Mouse (Mus musculus) midbrain, embryonic 13.5 days (tissue): Measurements from ENCODE around the gene Tmem199. TPM values are rescaled to one million over a fixed set of nuclear protein-coding genes. Genes with fewer than 3 reads are reported as not detected.
"Not testable (repeated sequence)": the region's sequence is repeated elsewhere in the genome, so short reads cannot be mapped to it uniquely, and the experiment has no call there.

Experiments
- ATAC-seq: fragments of 200-750 bp; cut with Nextera tagmentation; 2 replicates; pipeline ENCODE4 v1.8.0; 2017; ENCODE audit warnings: mild to moderate bottlenecking, moderate TSS enrichment, moderate library complexity
- H3K27ac ChIP-seq: fragments of 300-500 bp; sonication (generic); 2 replicates; pipeline ENCODE4 v1.5.1; 2015; ENCODE audit warnings: inconsistent platforms, mild to moderate bottlenecking, moderate library complexity
- H3K27me3 ChIP-seq: fragments of 300-500 bp; sonication (generic); 2 replicates; pipeline ENCODE4 v1.6.1; 2015; ENCODE audit warnings: mild to moderate bottlenecking, inconsistent platforms
- H3K36me3 ChIP-seq: fragments of 300-500 bp; sonication (generic); 2 replicates; pipeline ENCODE4 v1.6.1; 2015; ENCODE audit warnings: mild to moderate bottlenecking, inconsistent platforms
- H3K4me1 ChIP-seq: fragments of 300-500 bp; sonication (generic); replicated peaks from 2 replicates; pipeline ENCODE4 v1.6.1; 2015; ENCODE audit warnings: inconsistent platforms
- H3K4me2 ChIP-seq: fragments of 300-500 bp; sonication (generic); replicated peaks from 2 replicates; pipeline ENCODE4 v1.6.1; 2015; ENCODE audit warnings: moderate library complexity, mild to moderate bottlenecking, inconsistent platforms
- H3K4me3 ChIP-seq: fragments of 300-500 bp; sonication (generic); replicated peaks from 2 replicates; pipeline ENCODE4 v1.5.1; 2015; ENCODE audit warnings: mild to moderate bottlenecking, inconsistent platforms
- H3K9ac ChIP-seq: fragments of 300-500 bp; sonication (generic); replicated peaks from 2 replicates; pipeline ENCODE4 v1.6.1; 2015; ENCODE audit warnings: mild to moderate bottlenecking, inconsistent platforms
- H3K9me3 ChIP-seq: fragments of 300-500 bp; sonication (generic); 2 replicates; pipeline ENCODE4 v1.6.1; 2016; ENCODE audit warnings: mild to moderate bottlenecking, inconsistent platforms
- WGBS: fragments of 180-500 bp; shearing (Covaris S2); methylation state at CpG from one replicate; pipeline ENCODE4 v1.1.7; 2015; 5-methylcytosine and 5-hydroxymethylcytosine counted together
- polyA plus RNA-seq: library from polyadenylated mRNA; unstranded; fragments of >200 nt; fragmentation: Nextera tagmentation; extraction: Ambion mirVana; gene quantifications from 2 replicates; pipeline ENCODE4 v1.2.1, GENCODE M21; 2015

The Tmem199 gene
- polyA plus RNA-seq, 1 experiment from 2014 or later, result 97.6 TPM

- WGBS, result 97% methylated on average over 7 of the region's 7 CpGs
- no peak overlapping the region for H3K9ac ChIP-seq
- no peak overlapping the region for H3K4me2 ChIP-seq
- peaks cover 36% of the 10 kb centered on the region for H3K36me3 ChIP-seq
- no peak overlapping the region for H3K27ac ChIP-seq
- H3K27me3 ChIP-seq, result no peaks in the 10 kb centered on the region
- peaks cover 11% of the 10 kb centered on the region for H3K4me1 ChIP-seq
- H3K9me3 ChIP-seq, result no peaks in the 10 kb centered on the region
- ATAC-seq, result no peak
- H3K4me3 ChIP-seq, result no peak overlapping the region
Observed at GRCm38 (mm10) chr11:78544449-78545111, 32.6 kb upstream of the Tmem199 start.

GRCm38 (mm10) chr11:78540358-78540757 lies 28.4 kb upstream of the Tmem199 start:
- Histone ChIP-seq H3K4me2 (no peak overlapping the region), H3K9me3 (no peaks in the 10 kb centered on the region), H3K9ac (no peak overlapping the region), H3K27ac (no peak overlapping the region), H3K36me3 (peaks cover 45% of the 10 kb centered on the region), H3K27me3 (no peaks in the 10 kb centered on the region), H3K4me3 (no peak overlapping the region), H3K4me1 (peaks cover 19% of the 10 kb centered on the region)
- 83% methylated on average over 3 of the region's 3 CpGs for WGBS
- no peak for ATAC-seq

- WGBS, result 5% methylated on average over 14 of the region's 14 CpGs
- Histone ChIP-seq H3K27ac (peak overlapping the region; percentile 86), H3K4me2 (peak overlapping the region; percentile 89), H3K9ac (peak overlapping the region; percentile 90), H3K4me1 (peaks cover 32% of the 10 kb centered on the region), H3K4me3 (peak overlapping the region; percentile 79), H3K9me3 (no peaks in the 10 kb centered on the region), H3K36me3 (peaks cover 32% of the 10 kb centered on the region), H3K27me3 (no peaks in the 10 kb centered on the region)
- ATAC-seq, result no peak
Observed at GRCm38 (mm10) chr11:78536690-78537084, 24.7 kb upstream of the Tmem199 start.

- under 1% methylated on average over 52 of the region's 52 CpGs for WGBS
- H3K36me3 ChIP-seq, result peaks cover 28% of the 10 kb centered on the region
- peak within 1 kb of the TSS; percentile 89 for H3K4me2 ChIP-seq
- H3K4me3 ChIP-seq, result peak within 1 kb of the TSS; percentile 79
- H3K9ac ChIP-seq, result peak within 1 kb of the TSS; percentile 90
- H3K9me3 ChIP-seq, result no peaks in the 10 kb centered on the region
- H3K27ac ChIP-seq, result peak within 1 kb of the TSS; percentile 92
- H3K27me3 ChIP-seq, result no peaks in the 10 kb centered on the region
- peaks cover 32% of the 10 kb centered on the region for H3K4me1 ChIP-seq
- ATAC-seq, result peak; percentile 99
Observed at GRCm38 (mm10) chr11:78536080-78536689, 24.2 kb upstream of the Tmem199 start, which contains the start of the genes Tnfaip1 and Ift20. Tnfaip1 (minus strand) TSS chr11:78536332. Ift20 (plus strand) TSS chr11:78536361.

GRCm38 (mm10) chr11:78535376-78536079 lies 23.6 kb upstream of the Tmem199 start:
- no peaks in the 10 kb centered on the region for H3K9me3 ChIP-seq
- ATAC-seq, result no peak; the same call in 1 of the 2 replicates
- H3K4me2 ChIP-seq, result peak overlapping the region; percentile 88
- peak overlapping the region; percentile 92 for H3K27ac ChIP-seq
- H3K9ac ChIP-seq, result peak overlapping the region; percentile 85
- H3K36me3 ChIP-seq, result peaks cover 22% of the 10 kb centered on the region
- H3K4me1 ChIP-seq, result peaks cover 32% of the 10 kb centered on the region
- WGBS, result under 1% methylated on average over 23 of the region's 23 CpGs
- peak overlapping the region; percentile 79 for H3K4me3 ChIP-seq
- no peaks in the 10 kb centered on the region for H3K27me3 ChIP-seq

GRCm38 (mm10) chr11:78534516-78534915 lies 22.5 kb upstream of the Tmem199 start:
- Histone ChIP-seq H3K9me3 (no peaks in the 10 kb centered on the region), H3K27ac (no peak overlapping the region), H3K9ac (no peak overlapping the region), H3K4me2 (peak overlapping the region; percentile 88), H3K27me3 (no peaks in the 10 kb centered on the region), H3K4me3 (peak overlapping the region; percentile 79), H3K36me3 (peaks cover 20% of the 10 kb centered on the region), H3K4me1 (peaks cover 32% of the 10 kb centered on the region)
- no peak for ATAC-seq
- 91% methylated on average over 4 of the region's 4 CpGs for WGBS

GRCm38 (mm10) chr11:78531515-78531914 lies 19.5 kb upstream of the Tmem199 start:
- H3K36me3 ChIP-seq, result peaks cover 37% of the 10 kb centered on the region
- H3K9me3 ChIP-seq, H3K9ac ChIP-seq, H3K27me3 ChIP-seq, H3K4me2 ChIP-seq, H3K27ac ChIP-seq, H3K4me3 ChIP-seq, ATAC-seq: not testable (repeated sequence)
- 91% methylated on average over 10 of the region's 10 CpGs for WGBS
- peaks cover 15% of the 10 kb centered on the region for H3K4me1 ChIP-seq

- WGBS, result 87% methylated on average over 6 of the region's 6 CpGs
- Histone ChIP-seq H3K36me3 (peaks cover 41% of the 10 kb centered on the region), H3K9ac (no peak overlapping the region), H3K4me3 (no peak overlapping the region), H3K9me3 (no peaks in the 10 kb centered on the region), H3K4me1 (peaks cover 15% of the 10 kb centered on the region), H3K4me2 (no peak overlapping the region), H3K27me3 (no peaks in the 10 kb centered on the region), H3K27ac (no peak overlapping the region)
- ATAC-seq, result no peak
Observed at GRCm38 (mm10) chr11:78531046-78531445, 19.1 kb upstream of the Tmem199 start.

- Histone ChIP-seq H3K27ac (no peak overlapping the region), H3K4me3 (no peak overlapping the region), H3K4me1 (peaks cover 9% of the 10 kb centered on the region), H3K9ac (no peak overlapping the region), H3K36me3 (peaks cover 52% of the 10 kb centered on the region), H3K4me2 (no peak overlapping the region), H3K27me3 (no peaks in the 10 kb centered on the region), H3K9me3 (no peaks in the 10 kb centered on the region)
- 94% methylated on average over 12 of the region's 12 CpGs for WGBS
- no peak for ATAC-seq
Observed at GRCm38 (mm10) chr11:78530001-78530400, 18.0 kb upstream of the Tmem199 start.

- 80% methylated on average over 9 of the region's 9 CpGs for WGBS
- Histone ChIP-seq H3K36me3 (peaks cover 65% of the 10 kb centered on the region), H3K9ac (no peak overlapping the region), H3K27me3 (no peaks in the 10 kb centered on the region), H3K9me3 (no peaks in the 10 kb centered on the region), H3K4me2 (no peak overlapping the region), H3K27ac (no peak overlapping the region), H3K4me1 (no peaks in the 10 kb centered on the region), H3K4me3 (no peak overlapping the region)
- ATAC-seq, result no peak
Observed at GRCm38 (mm10) chr11:78528714-78529113, 16.7 kb upstream of the Tmem199 start.

- H3K4me2 ChIP-seq, result no peak overlapping the region
- no peak for ATAC-seq
- no peak overlapping the region for H3K9ac ChIP-seq
- H3K4me3 ChIP-seq, result no peak overlapping the region
- WGBS, result 87% methylated on average over 2 of the region's 2 CpGs
- H3K27ac ChIP-seq, result no peak overlapping the region
- H3K9me3 ChIP-seq, result no peaks in the 10 kb centered on the region
- H3K4me1 ChIP-seq, result no peaks in the 10 kb centered on the region
- no peaks in the 10 kb centered on the region for H3K27me3 ChIP-seq
- peaks cover 99% of the 10 kb centered on the region for H3K36me3 ChIP-seq
Observed at GRCm38 (mm10) chr11:78524838-78525237, 12.9 kb upstream of the Tmem199 start.
